Mouse (Mus musculus): ENCODE measurements around the gene Arl14. TPM values are rescaled to one million over a fixed set of nuclear protein-coding genes. Genes with fewer than 3 reads are reported as not detected.

Arl14 gene
- polyA plus RNA-seq (2016; fragmentation: Nextera tagmentation; extraction: Ambion mirVana) = not detected in 2 replicates

- H3K27ac ChIP-seq = no peak within 1 kb of the TSS
- H3K4me1 ChIP-seq = no peaks in the 10 kb centered on the region
- H3K9me3 ChIP-seq = no peaks in the 10 kb centered on the region
- H3K27me3 ChIP-seq (ENCODE audit: insufficient read depth, poor library complexity, severe bottlenecking) = no peaks in the 10 kb centered on the region
- DNase-seq (ENCODE audit: low spot score) = no peak
- no peak within 1 kb of the TSS for H3K4me3 ChIP-seq
- 73% methylated on average over 8 of the region's 8 CpGs for WGBS
- H3K36me3 ChIP-seq = no peaks in the 10 kb centered on the region
These were observed at the start of gene Arl14 for GRCm38 (mm10) chr3:69221806-69222501. Gene Arl14 (plus strand): TSS chr3:69222419.

GRCm38 (mm10) chr3:69175229-69175628 lies 47.0 kb upstream of the Arl14 start:
- Histone ChIP-seq H3K27me3 (ENCODE audit: insufficient read depth, poor library complexity, severe bottlenecking) (no peaks in the 10 kb centered on the region), H3K27ac (no peak overlapping the region), H3K9me3 (no peaks in the 10 kb centered on the region), H3K4me1 (no peaks in the 10 kb centered on the region), H3K36me3 (no peaks in the 10 kb centered on the region), H3K4me3 (no peak overlapping the region)
- DNase-seq (ENCODE audit: low spot score) = no peak
- WGBS = 50% methylated on average over 1 of the region's 1 CpGs

GRCm38 (mm10) chr3:69177168-69177797 lies 44.9 kb upstream of the Arl14 start:
- DNase-seq (ENCODE audit: low spot score) = no peak
- Histone ChIP-seq H3K27ac (no peak overlapping the region), H3K4me1 (no peaks in the 10 kb centered on the region), H3K27me3 (ENCODE audit: insufficient read depth, poor library complexity, severe bottlenecking) (no peaks in the 10 kb centered on the region), H3K9me3 (no peaks in the 10 kb centered on the region), H3K4me3 (no peak overlapping the region), H3K36me3 (no peaks in the 10 kb centered on the region)
- 80% methylated on average over 15 of the region's 15 CpGs for WGBS

GRCm38 (mm10) chr3:69177914-69178313 lies 44.3 kb upstream of the Arl14 start:
- no peak overlapping the region for H3K27ac ChIP-seq
- H3K27me3 ChIP-seq (ENCODE audit: insufficient read depth, poor library complexity, severe bottlenecking) = no peaks in the 10 kb centered on the region
- no peaks in the 10 kb centered on the region for H3K9me3 ChIP-seq
- no peaks in the 10 kb centered on the region for H3K36me3 ChIP-seq
- no peak for DNase-seq (ENCODE audit: low spot score)
- H3K4me1 ChIP-seq = no peaks in the 10 kb centered on the region
- no peak overlapping the region for H3K4me3 ChIP-seq

- H3K27ac ChIP-seq = no peak overlapping the region
- H3K36me3 ChIP-seq = no peaks in the 10 kb centered on the region
- DNase-seq (ENCODE audit: low spot score) = no peak
- H3K4me1 ChIP-seq = no peaks in the 10 kb centered on the region
- 82% methylated on average over 14 of the region's 14 CpGs for WGBS
- no peak overlapping the region for H3K4me3 ChIP-seq
- no peaks in the 10 kb centered on the region for H3K27me3 ChIP-seq (ENCODE audit: insufficient read depth, poor library complexity, severe bottlenecking)
- no peaks in the 10 kb centered on the region for H3K9me3 ChIP-seq
These were observed 43.7 kb upstream of the Arl14 start for GRCm38 (mm10) chr3:69178365-69179004.

- no peak overlapping the region for H3K27ac ChIP-seq
- no peak for DNase-seq (ENCODE audit: low spot score)
- H3K4me1 ChIP-seq = no peaks in the 10 kb centered on the region
- H3K4me3 ChIP-seq = no peak overlapping the region
- 64% methylated on average over 8 of the region's 8 CpGs for WGBS
- no peaks in the 10 kb centered on the region for H3K36me3 ChIP-seq
- H3K9me3 ChIP-seq = no peaks in the 10 kb centered on the region
- H3K27me3 ChIP-seq (ENCODE audit: insufficient read depth, poor library complexity, severe bottlenecking) = no peaks in the 10 kb centered on the region
These were observed 40.7 kb upstream of the Arl14 start for GRCm38 (mm10) chr3:69181531-69181930.

GRCm38 (mm10) chr3:69182225-69182624 lies 40.0 kb upstream of the Arl14 start:
- H3K4me1 ChIP-seq = no peaks in the 10 kb centered on the region
- no peaks in the 10 kb centered on the region for H3K27me3 ChIP-seq (ENCODE audit: insufficient read depth, poor library complexity, severe bottlenecking)
- DNase-seq (ENCODE audit: low spot score) = no peak
- no peaks in the 10 kb centered on the region for H3K36me3 ChIP-seq
- H3K4me3 ChIP-seq = no peak overlapping the region
- H3K27ac ChIP-seq = no peak overlapping the region
- H3K9me3 ChIP-seq = no peaks in the 10 kb centered on the region

- H3K36me3 ChIP-seq = no peaks in the 10 kb centered on the region
- H3K4me1 ChIP-seq = no peaks in the 10 kb centered on the region
- no peak overlapping the region for H3K4me3 ChIP-seq
- no peaks in the 10 kb centered on the region for H3K27me3 ChIP-seq (ENCODE audit: insufficient read depth, poor library complexity, severe bottlenecking)
- no peak overlapping the region for H3K27ac ChIP-seq
- no peaks in the 10 kb centered on the region for H3K9me3 ChIP-seq
- WGBS = 79% methylated on average over 7 of the region's 7 CpGs
- DNase-seq (ENCODE audit: low spot score) = no peak
These were observed 37.0 kb upstream of the Arl14 start for GRCm38 (mm10) chr3:69185244-69185643.

GRCm38 (mm10) chr3:69186031-69186430 lies 36.2 kb upstream of the Arl14 start:
- Histone ChIP-seq H3K9me3 (no peaks in the 10 kb centered on the region), H3K4me1 (no peaks in the 10 kb centered on the region), H3K36me3 (no peaks in the 10 kb centered on the region), H3K4me3 (no peak overlapping the region), H3K27me3 (ENCODE audit: insufficient read depth, poor library complexity, severe bottlenecking) (no peaks in the 10 kb centered on the region), H3K27ac (no peak overlapping the region)
- 76% methylated on average over 4 of the region's 4 CpGs for WGBS
- DNase-seq (ENCODE audit: low spot score) = no peak

- 71% methylated on average over 16 of the region's 16 CpGs for WGBS
These were observed 35.6 kb upstream of the Arl14 start for GRCm38 (mm10) chr3:69186643-69187042.

GRCm38 (mm10) chr3:69192995-69193394 lies 29.2 kb upstream of the Arl14 start:
- Histone ChIP-seq H3K36me3 (no peaks in the 10 kb centered on the region), H3K4me1 (no peaks in the 10 kb centered on the region), H3K27me3 (ENCODE audit: insufficient read depth, poor library complexity, severe bottlenecking) (no peaks in the 10 kb centered on the region), H3K4me3 (no peak overlapping the region), H3K9me3 (no peaks in the 10 kb centered on the region), H3K27ac (no peak overlapping the region)
- DNase-seq (ENCODE audit: low spot score) = no peak
- WGBS = 90% methylated on average over 3 of the region's 3 CpGs

More at GRCm38 (mm10) chr3:69186643-69187042, 35.6 kb upstream of the Arl14 start:
- H3K4me3 ChIP-seq = no peak overlapping the region
- DNase-seq (ENCODE audit: low spot score) = no peak
- no peaks in the 10 kb centered on the region for H3K9me3 ChIP-seq
- H3K4me1 ChIP-seq = no peaks in the 10 kb centered on the region
- no peak overlapping the region for H3K27ac ChIP-seq
- H3K27me3 ChIP-seq (ENCODE audit: insufficient read depth, poor library complexity, severe bottlenecking) = no peaks in the 10 kb centered on the region
- no peaks in the 10 kb centered on the region for H3K36me3 ChIP-seq

GRCm38 (mm10) chr3:69194496-69194895 lies 27.7 kb upstream of the Arl14 start:
- no peak overlapping the region for H3K4me3 ChIP-seq
- H3K27me3 ChIP-seq (ENCODE audit: insufficient read depth, poor library complexity, severe bottlenecking) = no peaks in the 10 kb centered on the region
- no peaks in the 10 kb centered on the region for H3K4me1 ChIP-seq
- no peaks in the 10 kb centered on the region for H3K9me3 ChIP-seq
- 68% methylated on average over 9 of the region's 9 CpGs for WGBS
- no peak overlapping the region for H3K27ac ChIP-seq
- H3K36me3 ChIP-seq = no peaks in the 10 kb centered on the region
- no peak for DNase-seq (ENCODE audit: low spot score)

- no peak for DNase-seq (ENCODE audit: low spot score)
- H3K4me3 ChIP-seq = no peak overlapping the region
These were observed 27.0 kb upstream of the Arl14 start for GRCm38 (mm10) chr3:69195251-69195650.

More at GRCm38 (mm10) chr3:69195251-69195650, 27.0 kb upstream of the Arl14 start:
- Histone ChIP-seq H3K27me3 (ENCODE audit: insufficient read depth, poor library complexity, severe bottlenecking) (no peaks in the 10 kb centered on the region), H3K9me3 (no peaks in the 10 kb centered on the region), H3K36me3 (no peaks in the 10 kb centered on the region), H3K4me1 (no peaks in the 10 kb centered on the region), H3K27ac (no peak overlapping the region)
- 76% methylated on average over 8 of the region's 8 CpGs for WGBS

All from heart, embryonic 10.5 days (tissue).